Mouse (Mus musculus): ENCODE results near the gene Srsf2. TPM values are rescaled to one million over a fixed set of nuclear protein-coding genes. Genes with fewer than 3 reads are reported as not detected.

Gene Srsf2
- polyA plus RNA-seq, 1 experiment from 2014 or later, result 818 TPM

- H3K4me3 ChIP-seq, result no peak overlapping the region
- H3K27ac ChIP-seq, result no peak overlapping the region
- H3K36me3 ChIP-seq, result peaks cover 49% of the 10 kb centered on the region
- DNase-seq (ENCODE audit: low spot score), result no peak
- H3K4me1 ChIP-seq (replicated peaks), result no peaks in the 10 kb centered on the region
- no peaks in the 10 kb centered on the region for H3K27me3 ChIP-seq (ENCODE audit: insufficient read depth, poor library complexity, severe bottlenecking)
- 92% methylated on average over 20 of the region's 20 CpGs for WGBS
- no peaks in the 10 kb centered on the region for H3K9me3 ChIP-seq
Observed at GRCm38 (mm10) chr11:116873987-116874386, 21.1 kb upstream of the Srsf2 start.

GRCm38 (mm10) chr11:116871538-116871937 lies 18.6 kb upstream of the Srsf2 start:
- DNase-seq (ENCODE audit: low spot score), result no peak
- Histone ChIP-seq H3K9me3 (no peaks in the 10 kb centered on the region), H3K36me3 (peaks cover 64% of the 10 kb centered on the region), H3K4me1 (replicated peaks) (no peaks in the 10 kb centered on the region), H3K27ac (no peak overlapping the region), H3K4me3 (no peak overlapping the region), H3K27me3 (ENCODE audit: insufficient read depth, poor library complexity, severe bottlenecking) (no peaks in the 10 kb centered on the region)
- 91% methylated on average over 9 of the region's 9 CpGs for WGBS

GRCm38 (mm10) chr11:116869641-116870040 lies 16.7 kb upstream of the Srsf2 start:
- H3K9me3 ChIP-seq, result no peaks in the 10 kb centered on the region
- no peaks in the 10 kb centered on the region for H3K4me1 ChIP-seq (replicated peaks)
- H3K4me3 ChIP-seq, result no peak overlapping the region
- H3K27me3 ChIP-seq (ENCODE audit: insufficient read depth, poor library complexity, severe bottlenecking), result no peaks in the 10 kb centered on the region
- WGBS, result 89% methylated on average over 4 of the region's 4 CpGs
- H3K27ac ChIP-seq, result no peak overlapping the region
- H3K36me3 ChIP-seq, result peaks cover 77% of the 10 kb centered on the region
- DNase-seq (ENCODE audit: low spot score), result no peak

GRCm38 (mm10) chr11:116869223-116869622 lies 16.3 kb upstream of the Srsf2 start:
- WGBS, result 91% methylated on average over 8 of the region's 8 CpGs
- no peak for DNase-seq (ENCODE audit: low spot score)

DNA sequence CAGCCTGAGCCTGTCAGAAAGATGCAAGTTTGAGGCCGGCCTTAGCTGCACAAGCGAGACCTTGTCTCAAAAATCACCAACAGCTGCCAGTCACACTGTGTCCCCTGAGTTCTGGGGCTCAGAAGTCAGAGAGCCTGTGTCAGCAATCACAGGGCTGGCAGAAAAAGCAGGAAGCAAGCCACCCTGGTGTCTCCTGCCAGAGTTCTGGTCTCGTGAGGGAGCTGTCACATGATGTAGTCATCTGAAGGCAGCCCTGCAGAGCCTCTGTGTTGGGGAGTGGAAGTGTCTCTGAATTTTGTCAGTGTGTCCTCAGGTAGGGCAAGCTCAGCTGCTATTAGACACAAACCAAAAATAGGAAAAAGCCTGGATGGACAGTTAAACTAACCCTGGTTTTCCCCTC lies 15.2 kb upstream of the Srsf2 start:
- Histone ChIP-seq H3K36me3 (peaks cover 77% of the 10 kb centered on the region), H3K27me3 (ENCODE audit: insufficient read depth, poor library complexity, severe bottlenecking) (no peaks in the 10 kb centered on the region), H3K27ac (no peak overlapping the region), H3K4me3 (no peak overlapping the region), H3K4me1 (replicated peaks) (no peaks in the 10 kb centered on the region), H3K9me3 (no peaks in the 10 kb centered on the region)
- 76% methylated on average over 3 of the region's 3 CpGs for WGBS
- DNase-seq (ENCODE audit: low spot score), result no peak

More at GRCm38 (mm10) chr11:116869223-116869622, 16.3 kb upstream of the Srsf2 start:
- H3K4me3 ChIP-seq, result no peak overlapping the region
- H3K27me3 ChIP-seq (ENCODE audit: insufficient read depth, poor library complexity, severe bottlenecking), result no peaks in the 10 kb centered on the region
- H3K4me1 ChIP-seq (replicated peaks), result no peaks in the 10 kb centered on the region
- H3K9me3 ChIP-seq, result no peaks in the 10 kb centered on the region
- no peak overlapping the region for H3K27ac ChIP-seq
- H3K36me3 ChIP-seq, result peaks cover 77% of the 10 kb centered on the region

DNA sequence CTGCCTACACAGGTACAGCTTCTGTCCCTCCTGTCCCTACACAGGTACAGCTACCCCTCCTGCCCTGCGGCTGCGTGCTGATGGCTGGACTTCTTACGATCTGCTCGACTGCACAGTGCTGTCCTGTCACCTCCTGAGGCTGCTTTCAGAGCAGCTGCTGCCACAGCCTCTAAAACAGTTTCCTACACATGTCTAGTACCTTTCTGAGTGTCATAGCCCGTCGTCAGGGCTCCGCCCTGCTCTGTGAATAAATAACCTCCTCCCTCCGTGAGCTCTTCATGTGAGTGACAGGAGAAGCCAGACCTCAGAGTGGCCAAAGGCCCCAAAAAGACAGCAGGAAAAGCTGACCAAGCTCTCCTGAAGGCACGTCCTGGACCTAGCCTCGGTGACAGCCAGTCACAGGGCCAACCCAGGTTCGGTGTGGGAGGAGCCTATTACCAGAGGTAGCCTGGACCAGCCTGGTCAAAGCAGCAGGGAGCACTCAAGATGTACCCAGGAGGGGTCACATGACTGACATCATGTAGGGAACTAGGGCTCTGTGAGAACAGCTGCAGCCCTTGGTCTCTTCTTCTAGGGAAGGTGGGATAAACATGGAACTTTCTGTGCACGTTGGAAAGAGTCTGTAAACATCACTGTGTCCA lies 13.2 kb upstream of the Srsf2 start:
- H3K27ac ChIP-seq, result no peak overlapping the region
- no peaks in the 10 kb centered on the region for H3K27me3 ChIP-seq (ENCODE audit: insufficient read depth, poor library complexity, severe bottlenecking)
- DNase-seq (ENCODE audit: low spot score), result no peak
- H3K4me1 ChIP-seq (replicated peaks), result no peaks in the 10 kb centered on the region
- peaks cover 77% of the 10 kb centered on the region for H3K36me3 ChIP-seq
- WGBS, result 80% methylated on average over 12 of the region's 12 CpGs
- H3K9me3 ChIP-seq, result no peaks in the 10 kb centered on the region
- no peak overlapping the region for H3K4me3 ChIP-seq

GRCm38 (mm10) chr11:116864444-116864843 lies 11.6 kb upstream of the Srsf2 start:
- DNase-seq (ENCODE audit: low spot score), result no peak
- no peak overlapping the region for H3K27ac ChIP-seq
- no peaks in the 10 kb centered on the region for H3K27me3 ChIP-seq (ENCODE audit: insufficient read depth, poor library complexity, severe bottlenecking)
- H3K9me3 ChIP-seq, result no peaks in the 10 kb centered on the region
- peaks cover 84% of the 10 kb centered on the region for H3K36me3 ChIP-seq
- H3K4me1 ChIP-seq (replicated peaks), result no peaks in the 10 kb centered on the region
- no peak overlapping the region for H3K4me3 ChIP-seq
- WGBS, result 83% methylated on average over 10 of the region's 10 CpGs

DNA sequence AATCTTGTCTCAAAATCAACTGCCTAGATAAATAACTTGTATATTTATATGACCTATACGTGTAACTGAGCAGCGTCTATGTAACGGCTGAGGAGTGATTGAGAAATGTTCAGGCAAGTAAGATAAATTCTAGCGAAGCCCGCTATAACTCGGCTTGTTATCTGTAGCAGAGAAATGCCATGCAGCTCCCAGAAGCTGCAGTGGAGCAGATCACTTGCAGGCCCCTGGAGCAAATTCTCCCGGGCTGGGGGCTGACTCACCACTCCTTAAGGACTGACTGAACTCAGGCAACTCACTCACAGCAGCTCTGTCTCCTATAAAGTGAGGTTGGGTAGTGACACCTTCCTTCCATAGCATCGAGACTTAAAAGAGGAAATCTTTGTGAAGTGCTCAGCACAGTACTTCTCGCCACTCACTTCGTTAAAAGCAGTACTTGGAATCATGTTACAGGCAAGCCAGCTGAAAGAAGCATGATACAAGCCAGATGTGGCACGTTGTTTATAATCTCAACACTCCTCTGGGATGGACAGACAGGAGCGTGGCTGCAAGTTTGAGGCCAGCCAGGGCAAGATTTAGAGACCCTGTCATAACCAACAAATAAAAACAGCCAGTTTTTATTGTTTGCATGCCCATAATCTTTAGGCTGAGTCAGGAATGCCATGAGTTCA lies 4.4 kb upstream of the Srsf2 start:
- H3K27me3 ChIP-seq (ENCODE audit: insufficient read depth, poor library complexity, severe bottlenecking), result no peaks in the 10 kb centered on the region
- peaks cover 16% of the 10 kb centered on the region for H3K4me1 ChIP-seq (replicated peaks)
- no peak overlapping the region for H3K4me3 ChIP-seq
- DNase-seq (ENCODE audit: low spot score), result no peak
- WGBS, result 76% methylated on average over 12 of the region's 12 CpGs
- peaks cover 26% of the 10 kb centered on the region for H3K36me3 ChIP-seq
- H3K27ac ChIP-seq, result no peak overlapping the region
- no peaks in the 10 kb centered on the region for H3K9me3 ChIP-seq

GRCm38 (mm10) chr11:116854279-116854678 lies 1.4 kb upstream of the Srsf2 start:
- H3K27me3 ChIP-seq (ENCODE audit: insufficient read depth, poor library complexity, severe bottlenecking), result no peaks in the 10 kb centered on the region
- peak overlapping the region; percentile 99 for H3K27ac ChIP-seq
- no peak for DNase-seq (ENCODE audit: low spot score)
- peaks cover 31% of the 10 kb centered on the region for H3K36me3 ChIP-seq
- peak overlapping the region; percentile 89 for H3K4me3 ChIP-seq
- WGBS, result 47% methylated on average over 10 of the region's 10 CpGs
- no peaks in the 10 kb centered on the region for H3K9me3 ChIP-seq
- H3K4me1 ChIP-seq (replicated peaks), result peaks cover 28% of the 10 kb centered on the region

- Histone ChIP-seq H3K27me3 (ENCODE audit: insufficient read depth, poor library complexity, severe bottlenecking) (no peaks in the 10 kb centered on the region), H3K4me1 (replicated peaks) (peaks cover 28% of the 10 kb centered on the region), H3K36me3 (peaks cover 39% of the 10 kb centered on the region), H3K4me3 (peak overlapping the region; percentile 89), H3K9me3 (no peaks in the 10 kb centered on the region), H3K27ac (peak overlapping the region; percentile 99)
- WGBS, result under 1% methylated on average over 36 of the region's 36 CpGs
- peak; percentile 96 for DNase-seq (ENCODE audit: low spot score)
Observed at GRCm38 (mm10) chr11:116853512-116853928, 626 bp upstream of the Srsf2 start.

- peak; percentile 70 for DNase-seq (ENCODE audit: low spot score)
- Histone ChIP-seq H3K27me3 (ENCODE audit: insufficient read depth, poor library complexity, severe bottlenecking) (no peaks in the 10 kb centered on the region), H3K4me1 (replicated peaks) (peaks cover 28% of the 10 kb centered on the region), H3K4me3 (peak within 1 kb of the TSS; percentile 89), H3K27ac (peak within 1 kb of the TSS; percentile 99), H3K36me3 (peaks cover 50% of the 10 kb centered on the region), H3K9me3 (no peaks in the 10 kb centered on the region)
- under 1% methylated on average over 91 of the region's 91 CpGs for WGBS
Observed at GRCm38 (mm10) chr11:116852291-116852890, 503 bp downstream of the Srsf2 start, which contains the start of gene Mfsd11. Gene Mfsd11 (plus strand): TSS chr11:116852440.

- H3K27ac ChIP-seq, result peak overlapping the region; percentile 99
- H3K27me3 ChIP-seq (ENCODE audit: insufficient read depth, poor library complexity, severe bottlenecking), result no peaks in the 10 kb centered on the region
- WGBS, result under 1% methylated on average over 29 of the region's 29 CpGs
- peak overlapping the region; percentile 89 for H3K4me3 ChIP-seq
- H3K4me1 ChIP-seq (replicated peaks), result peaks cover 28% of the 10 kb centered on the region
- DNase-seq (ENCODE audit: low spot score), result no peak
- H3K9me3 ChIP-seq, result no peaks in the 10 kb centered on the region
- peaks cover 56% of the 10 kb centered on the region for H3K36me3 ChIP-seq
Observed at GRCm38 (mm10) chr11:116851576-116852290, 1.2 kb downstream of the Srsf2 start.
